Mouse (Mus musculus): ENCODE results near the gene Tet2. TPM values are rescaled to one million over a fixed set of nuclear protein-coding genes. Genes with fewer than 3 reads are reported as not detected.

Gene Tet2
- polyA plus RNA-seq, 1 experiment: 7.5 TPM

DNA sequence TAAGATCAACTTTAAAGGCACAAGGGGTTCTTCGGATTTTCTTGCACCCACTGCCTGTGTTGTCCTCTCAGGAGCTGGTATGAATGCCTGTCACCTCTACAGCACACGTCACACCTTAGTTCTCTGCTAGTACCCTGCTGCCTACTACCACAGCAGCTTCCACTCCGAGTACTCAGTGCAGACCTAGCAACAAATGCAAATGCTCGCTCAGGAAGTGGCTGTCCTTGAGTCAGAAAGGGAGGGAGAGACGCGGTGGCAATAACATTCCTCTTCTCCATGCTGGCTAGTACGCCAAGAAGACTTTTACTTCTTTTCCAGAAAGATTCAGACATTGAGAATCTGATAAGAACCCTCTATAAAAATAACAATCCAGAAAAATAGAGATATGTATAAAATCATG lies 31.5 kb downstream of the Tet2 start:
- TF ChIP-seq GATA1 (IDR thresholded peaks at IDR 0.05; ENCODE audit: low read length): no peak

DNA sequence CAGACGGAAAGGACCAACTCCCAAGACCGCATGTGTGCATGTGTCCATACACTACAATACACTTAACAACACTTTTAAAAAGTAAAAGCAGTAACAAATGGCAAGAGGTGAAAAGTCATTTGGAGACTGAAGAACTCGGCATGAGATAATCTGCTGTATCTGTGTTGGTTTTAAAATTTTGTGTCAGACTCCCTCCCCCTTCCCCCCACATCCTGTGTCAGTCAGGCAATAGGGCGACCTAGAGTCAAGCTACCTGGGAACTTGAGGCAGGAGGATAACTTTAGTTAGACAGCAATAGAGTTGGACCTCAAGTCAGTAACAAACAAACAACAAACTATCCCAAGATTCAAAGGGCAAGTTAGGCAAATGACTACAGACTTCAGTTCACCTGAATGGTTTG lies 34.6 kb downstream of the Tet2 start:
- TF ChIP-seq GATA1 (IDR thresholded peaks at IDR 0.05; ENCODE audit: low read length): no peak

DNA sequence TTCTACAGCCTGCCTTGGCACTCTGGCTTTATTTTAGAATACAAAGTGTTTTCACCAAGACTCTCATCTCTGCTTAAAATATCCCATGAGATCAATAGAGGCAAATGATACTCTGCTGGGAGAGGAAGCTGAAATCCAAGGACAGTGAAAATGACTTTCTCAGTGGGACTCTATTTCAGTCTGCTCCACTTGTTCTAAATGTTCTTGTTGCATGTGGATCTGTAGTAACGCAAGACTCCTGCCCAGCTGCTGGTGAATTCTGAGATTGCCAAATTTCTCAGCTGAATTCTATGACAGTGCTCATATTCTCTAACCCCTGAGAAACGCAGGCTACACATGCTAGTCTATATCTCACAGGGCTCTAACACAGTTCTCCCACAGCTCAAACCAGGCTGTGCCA lies 35.1 kb downstream of the Tet2 start:
- no peak for TF ChIP-seq GATA1 (IDR thresholded peaks at IDR 0.05; ENCODE audit: low read length)

GRCm38 (mm10) chr3:133508881-133509280 lies 36.1 kb downstream of the Tet2 start:
- peak; percentile 15 for TF ChIP-seq GATA1 (IDR thresholded peaks at IDR 0.05; ENCODE audit: low read length)

DNA sequence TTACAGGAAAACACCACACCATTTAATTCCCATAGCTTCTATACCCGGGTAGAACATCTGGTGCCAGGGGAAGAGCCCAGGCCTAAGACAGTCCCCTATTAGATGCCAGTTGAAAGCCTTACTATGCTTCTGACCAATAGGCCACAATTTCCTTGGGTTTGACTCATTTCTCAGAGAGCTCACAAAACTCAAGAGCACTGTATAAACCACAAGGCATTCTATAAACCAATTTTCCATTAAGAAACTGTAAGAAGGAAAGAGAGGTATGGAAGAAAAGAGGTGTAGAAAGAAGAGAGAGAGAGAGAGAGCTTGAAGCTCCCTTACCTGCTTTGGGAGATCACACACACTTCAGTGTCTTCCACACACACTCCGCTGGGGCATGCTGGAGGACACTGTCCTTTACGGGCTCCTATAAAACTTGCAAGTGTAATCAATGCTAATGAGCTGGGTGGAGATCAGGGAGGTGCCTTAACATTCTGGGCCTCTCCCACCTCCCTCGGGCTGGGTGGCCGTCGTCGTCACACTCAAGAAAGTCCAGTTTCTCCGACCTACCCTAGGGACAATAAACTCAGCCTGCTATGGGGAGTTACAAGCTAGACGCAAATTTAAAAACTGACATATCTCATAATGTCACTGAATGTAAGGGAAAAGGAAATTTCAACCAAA lies 38.5 kb downstream of the Tet2 start:
- no peak for TF ChIP-seq GATA1 (IDR thresholded peaks at IDR 0.05; ENCODE audit: low read length)

GRCm38 (mm10) chr3:133496953-133497352 lies 48.0 kb downstream of the Tet2 start:
- TF ChIP-seq GATA1 (IDR thresholded peaks at IDR 0.05; ENCODE audit: low read length): no peak

GRCm38 (mm10) chr3:133491370-133491769 lies 53.6 kb downstream of the Tet2 start:
- TF ChIP-seq GATA1 (IDR thresholded peaks at IDR 0.05; ENCODE audit: low read length): peak; percentile 18

DNA sequence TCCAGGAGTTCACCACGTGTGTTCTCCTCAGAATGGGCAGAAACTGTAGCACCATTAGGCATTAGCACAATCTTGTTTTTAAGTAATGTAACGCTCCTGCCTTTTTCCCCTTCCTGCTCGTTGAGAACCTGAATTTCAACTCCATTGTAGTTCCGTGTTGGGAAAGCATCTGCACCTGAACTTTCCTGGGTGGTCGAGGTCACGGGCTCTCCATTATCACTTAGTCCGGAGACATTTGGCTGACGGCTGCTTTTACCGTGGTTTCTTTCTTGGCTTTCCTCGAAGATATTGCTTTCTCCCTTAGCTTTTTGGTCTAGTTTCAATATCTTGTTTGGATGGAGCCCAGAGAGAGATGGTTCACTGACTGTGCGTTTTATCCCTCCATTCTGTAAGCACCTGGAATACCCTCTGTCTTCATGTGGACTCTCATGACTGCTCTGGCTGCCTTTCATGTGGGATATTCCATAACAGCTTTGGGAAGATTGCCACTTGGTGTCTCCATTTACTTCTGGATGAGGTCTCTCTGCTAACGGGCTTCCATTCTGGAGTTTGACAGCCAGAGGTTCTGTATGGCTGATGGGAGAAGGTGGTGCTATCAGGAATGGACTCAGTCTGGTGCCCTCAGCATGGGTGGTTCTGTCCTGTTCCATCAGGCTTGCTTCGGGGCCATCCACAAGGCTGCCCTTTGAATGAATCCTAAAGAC lies 56.8 kb downstream of the Tet2 start:
- no peak for TF ChIP-seq GATA1 (IDR thresholded peaks at IDR 0.05; ENCODE audit: low read length)

GRCm38 (mm10) chr3:133482887-133483286 lies 62.1 kb downstream of the Tet2 start:
- TF ChIP-seq GATA1 (IDR thresholded peaks at IDR 0.05; ENCODE audit: low read length): no peak

DNA sequence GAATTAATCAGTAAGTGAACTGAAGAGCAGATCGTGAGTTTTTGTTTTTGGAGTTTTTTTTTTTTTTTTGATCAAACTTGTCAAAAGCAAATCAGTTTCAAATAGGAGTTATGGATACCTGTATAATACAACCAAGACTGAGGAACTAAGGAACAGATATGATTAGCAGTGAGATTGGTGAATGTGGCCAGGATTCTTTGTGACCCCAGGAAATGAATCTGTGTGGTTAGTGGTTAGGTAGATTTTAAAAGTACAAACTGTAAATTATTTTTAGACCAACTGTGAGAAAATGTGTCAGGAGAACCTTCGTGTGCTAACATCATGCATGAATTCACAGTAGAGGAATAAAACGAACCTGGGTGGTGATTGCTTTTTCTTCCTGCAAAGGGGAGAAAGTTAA lies 66.0 kb downstream of the Tet2 start:
- TF ChIP-seq GATA1 (IDR thresholded peaks at IDR 0.05; ENCODE audit: low read length): no peak

DNA sequence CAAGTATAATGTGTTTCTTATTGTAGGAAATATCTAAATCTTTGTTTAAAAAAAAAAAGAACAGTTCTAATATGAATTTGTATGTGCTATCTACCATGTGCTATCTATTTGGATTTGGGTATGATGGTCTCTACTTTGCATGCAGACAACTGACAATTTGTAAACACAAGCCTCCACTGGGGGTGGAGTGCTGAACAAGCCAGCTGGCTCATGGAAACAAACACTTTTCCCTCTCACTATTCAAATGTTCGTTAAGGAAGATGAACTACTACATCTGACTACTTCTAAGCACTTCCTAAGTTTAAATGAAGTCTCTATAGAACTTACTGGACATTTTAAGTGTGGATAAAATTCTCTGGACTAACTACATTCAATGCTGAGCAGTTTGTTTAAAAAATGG lies 71.2 kb downstream of the Tet2 start:
- no peak for TF ChIP-seq GATA1 (IDR thresholded peaks at IDR 0.05; ENCODE audit: low read length)

DNA sequence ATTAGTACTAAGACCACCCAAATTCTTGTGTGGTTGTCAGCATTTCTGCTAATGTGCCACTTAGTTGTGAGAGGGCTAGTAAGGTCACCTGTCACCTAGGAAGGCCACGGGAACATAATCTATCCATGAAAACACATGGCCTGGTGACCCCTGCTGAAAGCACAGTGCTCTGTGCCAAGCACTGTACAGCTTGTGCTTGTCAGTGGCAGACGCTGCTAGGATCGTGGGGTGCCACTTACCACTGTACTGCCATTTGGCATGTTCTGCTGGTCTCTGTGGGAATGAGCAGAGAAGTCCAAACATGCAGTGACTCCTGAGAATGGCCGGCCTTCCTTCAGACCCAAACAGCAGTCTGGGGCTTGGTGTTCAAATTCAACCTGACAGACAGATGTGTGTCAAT lies 73.8 kb downstream of the Tet2 start:
- no peak for TF ChIP-seq GATA1 (IDR thresholded peaks at IDR 0.05; ENCODE audit: low read length)

- TF ChIP-seq GATA1 (IDR thresholded peaks at IDR 0.05; ENCODE audit: low read length): no peak
These were observed 76.1 kb downstream of the Tet2 start for GRCm38 (mm10) chr3:133468883-133469282.

DNA sequence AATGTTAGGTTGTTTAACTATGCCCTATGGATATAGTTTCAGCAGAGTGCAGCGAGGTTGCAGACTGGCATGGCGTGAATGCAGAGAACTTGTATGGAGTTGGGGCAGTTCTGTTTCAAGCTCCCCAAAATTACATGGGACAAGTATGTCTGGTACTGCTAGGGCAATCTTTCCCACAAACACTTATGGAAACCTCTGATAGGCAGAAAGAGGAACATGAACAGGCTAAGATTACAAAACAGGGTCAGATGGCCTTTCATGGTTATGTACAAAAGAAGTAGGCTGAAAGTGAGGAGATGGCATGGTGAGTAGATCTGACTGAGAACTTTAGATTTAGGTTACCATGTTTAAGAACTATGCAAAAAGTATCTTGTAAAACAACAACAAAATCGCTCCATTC lies 81.7 kb downstream of the Tet2 start:
- no peak for TF ChIP-seq GATA1 (IDR thresholded peaks at IDR 0.05; ENCODE audit: low read length)

- TF ChIP-seq GATA1 (IDR thresholded peaks at IDR 0.05; ENCODE audit: low read length): no peak
These were observed 82.5 kb downstream of the Tet2 start for GRCm38 (mm10) chr3:133462485-133462884.

DNA sequence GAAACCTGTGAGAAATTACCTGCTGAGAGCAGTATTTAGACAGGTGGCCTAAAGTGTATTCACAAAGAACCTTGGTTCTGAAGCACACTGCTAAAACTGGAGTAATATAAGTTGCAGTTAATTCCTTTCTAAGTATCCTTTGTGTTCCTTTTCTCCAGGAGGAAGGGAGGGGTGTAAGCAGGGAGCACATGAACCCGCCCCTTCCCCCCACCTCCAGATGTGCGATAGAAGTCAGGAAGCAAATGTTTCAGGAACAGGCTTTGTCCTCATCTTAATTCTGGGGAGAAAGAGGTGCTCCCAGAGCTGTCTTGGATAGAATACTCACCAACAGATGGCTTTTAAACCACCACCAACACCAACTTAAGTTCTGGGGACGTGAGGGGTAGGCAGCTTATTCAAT lies 82.9 kb downstream of the Tet2 start:
- TF ChIP-seq GATA1 (IDR thresholded peaks at IDR 0.05; ENCODE audit: low read length): no peak

GRCm38 (mm10) chr3:133459174-133459573 lies 85.8 kb downstream of the Tet2 start:
- TF ChIP-seq GATA1 (IDR thresholded peaks at IDR 0.05; ENCODE audit: low read length): no peak
